Mouse (Mus musculus) midbrain, postnatal 0 days (tissue): ENCODE measurements around the gene Rprd2. TPM values are rescaled to one million over a fixed set of nuclear protein-coding genes. Genes with fewer than 3 reads are reported as not detected.

ENCODE experiments used
- ATAC-seq: fragments of 200-750 bp; cut with Nextera tagmentation; 2 replicates; pipeline ENCODE4 v1.8.0; 2017; ENCODE audit warnings: moderate number of reproducible peaks, mild to moderate bottlenecking, moderate TSS enrichment, moderate library complexity; ENCODE audit not compliant: low FRiP score
- DNase-seq: peaks from one replicate; pipeline ENCODE4 v3.0.0-alpha.2; 2015; ENCODE audit warnings: low spot score
- H3K27ac ChIP-seq: fragments of 300-500 bp; sonication (generic); 2 replicates; pipeline ENCODE4 v1.5.1; 2014; ENCODE audit warnings: low read depth, mild to moderate bottlenecking, low read length, mixed read lengths
- H3K27me3 ChIP-seq: fragments of 300-500 bp; sonication (generic); 2 replicates; pipeline ENCODE4 v1.6.1; 2014; ENCODE audit warnings: low read length, control low read depth, mixed read lengths; ENCODE audit not compliant: insufficient read depth
- H3K36me3 ChIP-seq: fragments of 300-500 bp; sonication (generic); 2 replicates; pipeline ENCODE4 v1.6.1; 2014; ENCODE audit warnings: low read length, control low read depth, mixed read lengths; ENCODE audit not compliant: insufficient read depth
- H3K4me1 ChIP-seq: fragments of 300-500 bp; sonication (generic); 2 replicates; pipeline ENCODE4 v1.6.1; 2014; ENCODE audit warnings: mild to moderate bottlenecking, control low read depth, antibody characterized with exemption, low read length, mixed read lengths; ENCODE audit not compliant: insufficient read depth
- H3K4me2 ChIP-seq: fragments of 300-500 bp; sonication (generic); 2 replicates; pipeline ENCODE4 v1.6.1; 2014; ENCODE audit warnings: low read depth, mild to moderate bottlenecking, low read length, mixed read lengths; ENCODE audit not compliant: poor library complexity, severe bottlenecking
- H3K4me3 ChIP-seq: fragments of 300-500 bp; sonication (generic); 2 replicates; pipeline ENCODE4 v1.5.1; 2014; ENCODE audit warnings: low read depth, mild to moderate bottlenecking, low read length, moderate library complexity
- H3K9ac ChIP-seq: fragments of 300-500 bp; sonication (generic); replicated peaks from 2 replicates; pipeline ENCODE4 v1.6.1; 2014; ENCODE audit warnings: mild to moderate bottlenecking, low read length, moderate library complexity, mixed read lengths; ENCODE audit not compliant: poor library complexity, severe bottlenecking
- H3K9me3 ChIP-seq: fragments of 300-500 bp; sonication (generic); 2 replicates; pipeline ENCODE4 v1.6.1; 2016; ENCODE audit warnings: low read length, control low read depth
- CTCF ChIP-seq: IDR thresholded peaks from 2 replicates; pipeline ENCODE4 v1.5.1; 2016; ENCODE audit warnings: antibody characterized with exemption, mild to moderate bottlenecking
- WGBS: fragments of 180-500 bp; shearing (Covaris S2); extraction: QIAGEN DNeasy Blood & Tissue Kit; methylation state at CpG from one replicate; pipeline ENCODE4 v1.1.7; 2014; 5-methylcytosine and 5-hydroxymethylcytosine counted together
- polyA plus RNA-seq: library from polyadenylated mRNA; unstranded; fragments of >200 nt; fragmentation: Nextera tagmentation; extraction: Ambion mirVana; gene quantifications from 2 replicates; pipeline ENCODE4 v1.2.1, GENCODE M21; 2015
- total RNA-seq: library from RNA; depleted of rRNA; stranded (reverse); fragments of >200 nt; gene quantifications from 2 replicates; pipeline ENCODE4 v1.2.3, GENCODE M21; 2014

Rprd2 gene
- total and polyA plus RNA-seq, 2 experiments from 2014 or later, result 23.6 to 28.8 TPM

DNA sequence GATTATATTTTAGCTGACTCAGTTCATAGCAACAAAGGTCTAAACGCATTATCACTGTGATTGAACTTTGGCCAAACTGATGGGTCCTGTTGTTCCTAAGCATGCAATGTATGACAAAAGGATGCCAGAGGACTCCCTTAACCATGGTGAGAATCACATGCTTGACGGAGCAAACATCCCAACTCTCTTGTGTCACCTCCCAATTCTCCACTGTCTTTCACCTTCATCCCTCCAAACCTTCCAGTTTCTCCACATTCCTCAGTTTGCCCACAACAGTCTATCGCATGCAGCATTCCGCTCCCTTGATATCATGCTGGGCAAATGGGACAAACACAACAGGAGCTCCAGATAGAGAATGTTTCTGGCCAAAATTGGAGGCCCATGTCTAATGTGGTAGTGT, 33.2 kb downstream of the Rprd2 start:
- no peak for TF ChIP-seq CTCF
- Histone ChIP-seq H3K36me3 (peaks cover 26% of the 10 kb centered on the region; the same call in 1 of the 2 replicates), H3K9ac (no peak overlapping the region), H3K27ac (no peak overlapping the region), H3K4me2 (no peak overlapping the region), H3K4me1 (no peaks in the 10 kb centered on the region), H3K4me3 (no peak overlapping the region), H3K27me3 (no peaks in the 10 kb centered on the region), H3K9me3 (no peaks in the 10 kb centered on the region)
- no peak for ATAC-seq
- no peak for DNase-seq
- WGBS, result 99% methylated on average over 4 of the region's 4 CpGs

DNA sequence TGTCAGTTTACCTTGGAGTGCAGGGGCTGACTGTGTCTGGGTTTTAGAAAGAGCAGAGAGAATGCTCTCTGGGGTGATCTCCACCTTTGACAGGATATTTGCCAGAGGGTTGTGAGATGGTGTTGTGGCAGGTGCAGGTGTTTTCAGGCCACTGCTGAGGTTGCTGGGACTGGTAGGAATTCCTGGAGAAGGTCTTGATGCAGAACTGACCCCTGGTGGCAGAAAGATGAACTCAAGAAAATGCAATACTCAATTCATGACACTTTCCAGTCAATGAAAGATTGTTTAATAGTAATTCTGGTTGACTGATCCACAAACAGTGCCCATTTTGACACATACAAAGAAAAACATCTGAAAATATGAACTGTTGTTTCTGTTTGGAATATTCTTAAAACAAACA, 46.7 kb downstream of the Rprd2 start:
- DNase-seq, result peak; percentile 35
- Histone ChIP-seq H3K4me1 (no peaks in the 10 kb centered on the region), H3K9me3 (no peaks in the 10 kb centered on the region), H3K4me2 (no peak overlapping the region), H3K36me3 (peaks cover 29% of the 10 kb centered on the region), H3K9ac (no peak overlapping the region), H3K4me3 (no peak overlapping the region), H3K27ac (no peak overlapping the region), H3K27me3 (no peaks in the 10 kb centered on the region)
- ATAC-seq, result no peak
- TF ChIP-seq CTCF, result peak; percentile 74

DNA sequence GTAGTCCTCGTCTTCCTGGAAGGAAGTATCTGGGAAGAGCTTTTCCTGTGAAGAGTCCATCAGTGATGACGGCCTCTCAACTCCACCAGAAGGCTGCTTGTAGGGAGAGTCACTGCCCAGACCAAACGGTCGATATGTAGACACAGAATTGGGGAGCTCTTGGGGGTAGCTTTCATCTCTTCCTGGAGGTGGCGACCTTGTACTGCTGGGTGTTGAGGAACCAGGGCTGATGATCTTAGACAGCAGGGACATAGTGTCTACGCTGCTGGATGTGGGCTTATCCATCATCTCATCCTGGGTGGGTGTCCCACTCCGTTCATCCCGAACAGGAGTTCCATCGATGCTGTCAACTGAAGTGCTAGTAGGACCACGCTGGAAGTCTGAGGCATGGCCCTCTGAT, 53.1 kb downstream of the Rprd2 start:
- no peak for TF ChIP-seq CTCF
- H3K27ac ChIP-seq, result no peak overlapping the region
- DNase-seq (no peak), ATAC-seq (no peak)
- no peaks in the 10 kb centered on the region for H3K4me1 ChIP-seq
- H3K4me2 ChIP-seq, result no peak overlapping the region
- H3K36me3 ChIP-seq, result peaks cover 32% of the 10 kb centered on the region
- no peak overlapping the region for H3K9ac ChIP-seq
- no peaks in the 10 kb centered on the region for H3K9me3 ChIP-seq
- no peaks in the 10 kb centered on the region for H3K27me3 ChIP-seq
- H3K4me3 ChIP-seq, result no peak overlapping the region
- 93% methylated on average over 10 of the region's 10 CpGs for WGBS

DNA sequence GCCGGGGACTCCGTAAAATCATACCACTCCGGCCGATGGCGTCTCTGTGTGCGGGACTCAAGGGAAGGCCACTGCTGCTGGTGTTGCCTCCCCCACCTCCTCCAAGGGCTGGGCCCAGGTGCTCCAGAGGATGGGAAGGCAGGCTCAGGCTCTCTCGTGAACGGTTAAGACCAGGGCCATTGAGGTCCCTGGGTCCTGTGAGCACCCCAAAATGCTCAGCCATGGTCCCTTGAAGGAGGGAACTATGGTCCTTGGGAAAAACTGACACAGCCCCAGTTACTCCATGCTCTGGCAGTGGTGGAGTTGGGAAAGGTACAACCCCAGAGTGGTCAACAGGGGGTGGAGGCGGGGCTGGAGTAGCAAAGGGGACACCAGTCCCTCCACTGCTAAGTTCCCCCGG, 54.9 kb downstream of the Rprd2 start:
- no peak for TF ChIP-seq CTCF
- no peaks in the 10 kb centered on the region for H3K4me1 ChIP-seq
- H3K36me3 ChIP-seq, result peaks cover 29% of the 10 kb centered on the region
- no peak overlapping the region for H3K9ac ChIP-seq
- DNase-seq (no peak), ATAC-seq (no peak)
- H3K9me3 ChIP-seq, result no peaks in the 10 kb centered on the region
- no peak overlapping the region for H3K4me2 ChIP-seq
- 80% methylated on average over 10 of the region's 10 CpGs for WGBS
- H3K27me3 ChIP-seq, result no peaks in the 10 kb centered on the region
- H3K4me3 ChIP-seq, result no peak overlapping the region
- no peak overlapping the region for H3K27ac ChIP-seq

DNA sequence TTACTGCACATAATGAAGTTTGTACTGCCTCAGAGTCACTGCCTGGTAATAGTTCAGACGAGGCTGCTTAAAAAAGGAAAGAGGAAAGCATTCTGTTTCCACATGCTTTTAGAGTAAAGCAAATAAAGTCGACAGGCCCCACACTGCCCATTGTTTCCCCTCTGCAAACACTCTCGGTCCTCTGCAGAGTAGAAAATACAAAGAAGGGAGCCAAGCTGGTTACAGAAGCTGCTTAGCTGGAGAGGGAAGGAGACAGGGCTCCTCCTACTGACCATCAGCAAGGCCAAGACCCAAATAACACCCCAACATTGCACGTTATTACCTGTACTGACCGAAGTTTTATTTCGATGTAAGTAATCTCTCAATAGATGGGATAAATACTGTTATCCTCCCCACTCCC, 55.7 kb downstream of the Rprd2 start:
- WGBS, result 37% methylated on average over 6 of the region's 6 CpGs
- Histone ChIP-seq H3K27me3 (no peaks in the 10 kb centered on the region), H3K4me1 (no peaks in the 10 kb centered on the region), H3K36me3 (peaks cover 29% of the 10 kb centered on the region), H3K9ac (no peak overlapping the region), H3K9me3 (no peaks in the 10 kb centered on the region), H3K4me3 (no peak overlapping the region), H3K27ac (no peak overlapping the region), H3K4me2 (no peak overlapping the region)
- peak; percentile 23; the same call in 1 of the 2 replicates for TF ChIP-seq CTCF
- no peak for ATAC-seq
- no peak for DNase-seq

DNA sequence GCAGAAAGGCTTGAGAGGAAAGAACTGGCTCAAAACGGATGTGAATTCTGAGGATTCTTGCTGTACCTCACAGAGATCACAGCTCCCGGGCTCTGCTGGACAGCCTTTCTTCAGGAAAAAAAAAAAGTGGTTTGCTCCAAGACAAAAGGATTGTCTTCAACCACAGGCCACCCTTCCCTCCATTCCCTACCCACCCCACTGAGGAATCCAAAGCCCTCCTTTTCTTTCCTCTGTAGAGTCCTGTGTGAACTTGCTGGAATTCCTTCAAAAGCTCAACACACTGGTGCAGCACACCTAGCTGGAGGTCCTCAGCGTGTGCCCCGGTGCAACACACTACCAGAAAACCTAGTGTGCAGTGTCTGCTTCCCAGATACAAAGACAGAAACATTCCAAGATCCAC, 56.9 kb downstream of the Rprd2 start:
- WGBS, result 68% methylated on average over 4 of the region's 4 CpGs
- Histone ChIP-seq H3K9ac (no peak overlapping the region), H3K27ac (no peak overlapping the region), H3K9me3 (no peaks in the 10 kb centered on the region), H3K27me3 (no peaks in the 10 kb centered on the region), H3K4me1 (no peaks in the 10 kb centered on the region), H3K36me3 (peaks cover 29% of the 10 kb centered on the region), H3K4me3 (no peak overlapping the region), H3K4me2 (no peak overlapping the region)
- TF ChIP-seq CTCF, result no peak
- ATAC-seq, result no peak
- no peak for DNase-seq
